Mouse (Mus musculus) liver, adult 2 months (tissue): ENCODE results near the gene 9630041A04Rik. TPM values are rescaled to one million over a fixed set of nuclear protein-coding genes. Genes with fewer than 3 reads are reported as not detected.

Experiments
- DNase-seq: peaks from one replicate; pipeline ENCODE4 v3.0.0-alpha.2; 2011; ENCODE audit warnings: low read depth, low spot score; ENCODE audit errors: extremely low read depth
- H3K27ac ChIP-seq: fragments of 200-500 bp; replicated peaks from 2 replicates; pipeline ENCODE4 v1.5.1; 2012; ENCODE audit warnings: low read depth, mild to moderate bottlenecking, control low read depth, inconsistent platforms, low read length; ENCODE audit not compliant: insufficient read depth
- H3K27me3 ChIP-seq: fragments of 200-500 bp; 2 replicates; pipeline ENCODE4 v1.6.1; 2012; ENCODE audit warnings: mild to moderate bottlenecking, moderate library complexity, low read length, inconsistent platforms; ENCODE audit not compliant: control insufficient read depth, insufficient read depth
- H3K36me3 ChIP-seq: fragments of 200-500 bp; 2 replicates; pipeline ENCODE4 v1.6.1; 2012; ENCODE audit warnings: low read length, inconsistent platforms; ENCODE audit not compliant: control insufficient read depth, insufficient read depth
- H3K4me1 ChIP-seq: fragments of 200-500 bp; 2 replicates; pipeline ENCODE4 v1.6.1; 2011; ENCODE audit warnings: low read length; ENCODE audit not compliant: control insufficient read depth, insufficient read depth
- H3K4me3 ChIP-seq: fragments of 200-500 bp; 2 replicates; pipeline ENCODE4 v1.5.1; 2011; ENCODE audit warnings: low read depth, mild to moderate bottlenecking, control low read depth, low read length, moderate library complexity; ENCODE audit not compliant: insufficient read depth
- H3K79me2 ChIP-seq: fragments of 200-500 bp; 2 replicates; pipeline ENCODE4 v1.6.1; 2012; ENCODE audit warnings: inconsistent platforms, mild to moderate bottlenecking, low read length, moderate library complexity; ENCODE audit not compliant: control insufficient read depth, insufficient read depth
- H3K9ac ChIP-seq: fragments of 200-500 bp; 2 replicates; pipeline ENCODE4 v1.6.1; 2012; ENCODE audit warnings: low read depth, mild to moderate bottlenecking, control low read depth, inconsistent platforms, low read length
- CTCF ChIP-seq: fragments of 200-500 bp; IDR thresholded peaks from 2 replicates; pipeline ENCODE4 v1.5.1; 2011; ENCODE audit warnings: low read depth, low read length, control low read depth
- POLR2A ChIP-seq: fragments of 200-500 bp; IDR thresholded peaks from 2 replicates; pipeline ENCODE4 v1.6.1; 2011; ENCODE audit warnings: low read length, control low read depth; ENCODE audit not compliant: insufficient read depth; ENCODE audit errors: extremely low read depth
- WGBS: fragments of 180-500 bp; shearing (Covaris S2); methylation state at CpG from one replicate; pipeline ENCODE4 v1.1.7; 2018; 5-methylcytosine and 5-hydroxymethylcytosine counted together
- polyA plus RNA-seq: library from polyadenylated mRNA; depleted of rRNA; stranded (reverse); fragments of >200 nt; gene quantifications from 2 replicates; pipeline ENCODE4 v1.2.3, GENCODE M21; 2012
- total RNA-seq: library from RNA; depleted of rRNA; stranded (reverse); fragments of >200 nt; gene quantifications from 2 replicates; pipeline ENCODE4 v1.2.3, GENCODE M21; 2014

The 9630041A04Rik gene
- total and polyA plus RNA-seq, 2 experiments: not detected

DNA sequence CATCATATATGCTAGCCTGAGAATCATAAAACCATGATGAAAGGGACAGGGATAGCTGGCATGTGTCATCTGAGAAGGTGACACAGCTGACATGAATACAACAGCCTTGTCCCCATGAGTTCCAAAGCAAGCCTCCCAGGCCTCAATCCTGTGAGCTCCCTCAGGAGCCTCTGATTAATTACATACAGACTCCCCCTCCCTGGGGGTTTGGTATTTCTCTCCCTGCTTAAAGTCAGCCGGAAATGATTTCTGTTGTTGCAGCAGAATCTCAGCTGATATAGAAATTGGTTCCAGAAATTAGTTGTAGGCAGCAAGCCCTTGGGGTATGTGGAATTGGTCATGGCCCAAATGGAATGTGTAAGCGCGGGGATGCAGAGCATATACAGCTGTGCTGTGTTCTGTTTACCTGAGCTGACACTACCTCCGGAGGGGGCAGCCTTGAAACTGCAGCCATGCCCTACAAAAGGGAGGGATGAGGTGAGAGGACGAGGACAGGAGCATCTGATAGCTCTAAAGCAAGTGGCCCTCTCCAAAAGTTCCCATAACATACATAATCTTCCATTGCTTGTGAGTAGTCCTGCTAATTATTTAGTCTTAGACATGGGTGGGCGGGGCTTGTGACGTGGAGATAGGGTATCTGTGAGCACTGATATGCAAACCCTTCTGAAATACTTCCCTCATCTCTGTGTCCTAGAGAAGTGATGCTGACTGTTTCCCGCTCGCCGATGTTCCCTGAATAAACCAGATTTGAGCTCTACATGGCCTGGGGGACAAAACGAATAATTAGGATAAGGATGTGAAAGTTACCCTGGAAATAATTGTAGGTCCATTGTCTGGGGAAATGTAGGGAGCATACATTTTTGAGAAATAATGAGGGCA, 15.7 kb downstream of the 9630041A04Rik start:
- Histone ChIP-seq H3K9ac (no peak overlapping the region), H3K27ac (no peak overlapping the region), H3K27me3 (no peaks in the 10 kb centered on the region), H3K36me3 (no peaks in the 10 kb centered on the region), H3K79me2 (no peaks in the 10 kb centered on the region), H3K4me3 (no peak overlapping the region), H3K4me1 (no peaks in the 10 kb centered on the region)
- no peak for DNase-seq
- 64% methylated on average over 11 of the region's 11 CpGs for WGBS
- TF ChIP-seq POLR2A (no peak), CTCF (no peak)

DNA sequence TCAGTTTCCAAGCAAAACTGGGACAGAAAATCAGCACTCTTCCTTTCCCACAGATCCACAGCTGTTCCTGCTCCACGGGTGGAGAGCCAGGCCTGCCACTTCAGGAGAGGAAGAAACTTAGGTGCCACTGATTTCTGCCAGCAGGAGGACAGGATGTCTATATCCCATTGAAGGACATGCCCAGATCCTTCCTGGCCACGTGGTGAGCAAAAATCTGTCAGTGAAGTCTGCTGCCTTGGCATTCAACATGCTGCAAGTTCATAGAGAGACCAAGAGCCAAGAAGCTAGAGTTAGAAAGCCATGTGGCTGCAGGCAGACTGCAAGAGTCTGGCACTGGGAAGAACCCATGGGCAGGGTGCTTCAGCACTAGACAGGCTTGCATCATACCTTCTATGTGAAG, 21.7 kb downstream of the 9630041A04Rik start:
- WGBS: 41% methylated on average over 2 of the region's 2 CpGs
- no peak overlapping the region for H3K27ac ChIP-seq
- H3K36me3 ChIP-seq: no peaks in the 10 kb centered on the region
- DNase-seq: no peak
- H3K4me3 ChIP-seq: no peak overlapping the region
- no peak for TF ChIP-seq POLR2A
- no peak for TF ChIP-seq CTCF
- no peaks in the 10 kb centered on the region for H3K27me3 ChIP-seq
- H3K9ac ChIP-seq: no peak overlapping the region
- no peaks in the 10 kb centered on the region for H3K4me1 ChIP-seq
- no peaks in the 10 kb centered on the region for H3K79me2 ChIP-seq

DNA sequence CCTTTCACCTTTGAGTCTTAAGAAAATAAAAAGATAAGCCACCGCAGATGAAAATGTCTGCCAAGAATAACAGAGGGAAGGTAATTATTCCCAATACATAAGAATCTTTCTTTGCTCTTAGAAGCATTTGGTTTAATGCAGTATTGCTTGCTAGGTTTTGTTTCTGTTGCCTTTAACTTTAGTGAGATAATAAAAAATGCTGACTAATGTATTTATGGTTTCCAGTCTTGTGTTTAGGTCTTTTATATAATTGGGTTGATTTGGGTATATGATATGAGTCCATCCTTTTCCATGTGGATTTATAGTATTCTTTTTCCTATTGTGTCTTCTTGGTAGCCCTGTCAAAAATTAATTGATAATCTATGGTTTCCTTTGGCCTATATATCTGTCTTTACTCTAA, 36.2 kb downstream of the 9630041A04Rik start:
- DNase-seq: no peak
- no peak for TF ChIP-seq POLR2A
- no peak for TF ChIP-seq CTCF
- no peaks in the 10 kb centered on the region for H3K4me1 ChIP-seq

DNA sequence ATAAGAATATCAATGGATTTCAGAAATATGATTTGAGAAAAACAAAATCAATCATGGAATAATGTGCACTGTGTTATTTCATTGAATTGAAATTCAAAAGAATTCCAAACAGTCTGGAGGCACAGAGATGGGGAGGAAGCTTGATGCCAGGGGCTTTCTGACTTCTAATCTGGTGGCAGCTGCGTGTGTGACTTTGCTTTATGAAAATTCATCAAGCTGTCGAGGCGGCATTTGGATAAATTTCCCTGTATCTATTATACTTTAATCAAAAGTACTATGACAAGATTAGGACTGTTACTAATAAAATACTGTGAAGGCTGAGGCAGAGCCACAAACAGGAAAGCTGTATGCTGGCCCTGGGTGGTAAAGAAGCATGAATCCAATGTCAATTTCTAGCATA, 41.8 kb downstream of the 9630041A04Rik start:
- no peak overlapping the region for H3K4me3 ChIP-seq
- H3K27me3 ChIP-seq: no peaks in the 10 kb centered on the region
- TF ChIP-seq POLR2A (no peak), CTCF (no peak)
- DNase-seq: no peak
- no peaks in the 10 kb centered on the region for H3K79me2 ChIP-seq
- H3K27ac ChIP-seq: no peak overlapping the region
- no peak overlapping the region for H3K9ac ChIP-seq
- WGBS: 82% methylated on average over 3 of the region's 3 CpGs
- H3K4me1 ChIP-seq: no peaks in the 10 kb centered on the region
- no peaks in the 10 kb centered on the region for H3K36me3 ChIP-seq

More for the DNA sequence above, 36.2 kb downstream of the 9630041A04Rik start:
- WGBS: 97% methylated on average over 1 of the region's 1 CpGs
- no peaks in the 10 kb centered on the region for H3K79me2 ChIP-seq
- H3K27ac ChIP-seq: no peak overlapping the region
- no peaks in the 10 kb centered on the region for H3K36me3 ChIP-seq
- H3K27me3 ChIP-seq: no peaks in the 10 kb centered on the region
- H3K9ac ChIP-seq: no peak overlapping the region
- H3K4me3 ChIP-seq: no peak overlapping the region

DNA sequence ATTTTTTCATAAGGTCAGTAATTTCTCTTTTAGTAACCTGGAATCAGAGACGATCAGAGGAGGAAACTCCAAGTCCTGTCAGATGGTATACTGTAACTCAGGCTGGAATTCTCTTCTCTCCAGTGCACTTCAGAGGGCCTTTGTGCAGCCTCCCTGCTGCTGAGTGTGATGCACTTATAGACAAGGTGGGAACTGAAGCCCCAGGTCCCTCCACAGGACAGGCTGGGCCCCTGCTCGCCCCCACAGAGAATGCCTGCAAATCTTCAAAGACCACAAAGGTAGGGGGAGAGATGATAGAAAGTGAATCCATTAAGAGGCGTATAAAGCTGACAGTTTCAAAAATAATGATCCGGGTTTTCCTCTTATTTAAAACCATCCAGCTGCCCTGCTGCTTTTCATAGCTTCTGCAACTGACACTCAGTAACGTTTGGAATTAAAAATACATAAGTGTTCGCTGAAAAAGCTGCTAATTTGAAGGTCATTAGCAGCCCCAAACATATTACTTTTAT, 46.2 kb downstream of the 9630041A04Rik start:
- no peaks in the 10 kb centered on the region for H3K4me1 ChIP-seq
- 63% methylated on average over 6 of the region's 6 CpGs for WGBS

DNA sequence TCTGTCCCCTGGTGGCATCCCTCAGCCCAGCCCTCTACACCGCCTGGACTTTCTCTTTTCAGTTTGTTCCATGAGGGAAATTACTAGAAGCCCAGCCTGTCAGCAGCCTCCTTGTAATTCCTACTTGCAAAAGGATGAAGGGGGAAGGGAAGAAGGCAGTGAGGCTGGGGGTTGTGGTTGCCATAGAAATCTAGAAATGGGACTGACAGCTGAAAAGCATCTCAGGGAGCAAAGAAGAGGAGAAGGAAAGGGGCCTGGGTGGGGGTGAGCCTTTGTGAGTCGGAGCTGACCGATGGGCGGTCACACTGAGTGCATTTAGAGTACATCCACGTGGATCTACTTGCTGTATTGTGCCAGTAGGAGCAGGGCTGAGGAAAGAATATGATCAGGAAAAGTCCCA, 47.2 kb downstream of the 9630041A04Rik start:
- DNase-seq: no peak
- no peaks in the 10 kb centered on the region for H3K79me2 ChIP-seq
- no peak overlapping the region for H3K27ac ChIP-seq
- H3K36me3 ChIP-seq: no peaks in the 10 kb centered on the region
- TF ChIP-seq CTCF (no peak), POLR2A (no peak)
- no peak overlapping the region for H3K4me3 ChIP-seq
- 82% methylated on average over 5 of the region's 5 CpGs for WGBS
- H3K27me3 ChIP-seq: no peaks in the 10 kb centered on the region
- no peak overlapping the region for H3K9ac ChIP-seq
- no peaks in the 10 kb centered on the region for H3K4me1 ChIP-seq

More for the DNA sequence above, 46.2 kb downstream of the 9630041A04Rik start:
- no peak overlapping the region for H3K4me3 ChIP-seq
- TF ChIP-seq CTCF (no peak), POLR2A (no peak)
- no peaks in the 10 kb centered on the region for H3K79me2 ChIP-seq
- DNase-seq: no peak
- no peak overlapping the region for H3K27ac ChIP-seq
- H3K9ac ChIP-seq: no peak overlapping the region
- H3K27me3 ChIP-seq: no peaks in the 10 kb centered on the region
- H3K36me3 ChIP-seq: no peaks in the 10 kb centered on the region
